Mouse (Mus musculus) kidney, embryonic 16.5 days (tissue): ENCODE data around the gene Snrpg. TPM values are rescaled to one million over a fixed set of nuclear protein-coding genes. Genes with fewer than 3 reads are reported as not detected.
"Not testable (repeated sequence)": the region's sequence is repeated elsewhere in the genome, so short reads cannot be mapped to it uniquely, and the experiment has no call there.

ENCODE experiments used
- ATAC-seq: fragments of 200-750 bp; cut with Nextera tagmentation; 2 replicates; pipeline ENCODE4 v1.8.0; 2017; ENCODE audit warnings: moderate TSS enrichment; ENCODE audit not compliant: low FRiP score, low TSS enrichment
- H3K27ac ChIP-seq: fragments of 300-500 bp; sonication (generic); 2 replicates; pipeline ENCODE4 v1.5.1; 2014; ENCODE audit warnings: low read length
- H3K27me3 ChIP-seq: fragments of 300-500 bp; sonication (generic); 2 replicates; pipeline ENCODE4 v1.6.1; 2014; ENCODE audit warnings: low read length, control low read depth, mixed read lengths; ENCODE audit not compliant: insufficient read depth
- H3K36me3 ChIP-seq: fragments of 300-500 bp; sonication (generic); 2 replicates; pipeline ENCODE4 v1.6.1; 2014; ENCODE audit warnings: low read length, control low read depth, mixed read lengths; ENCODE audit not compliant: insufficient read depth
- H3K4me1 ChIP-seq: fragments of 300-500 bp; sonication (generic); 2 replicates; pipeline ENCODE4 v1.6.1; 2014; ENCODE audit warnings: low read length, control low read depth, mixed read lengths; ENCODE audit not compliant: insufficient read depth
- H3K4me2 ChIP-seq: fragments of 300-500 bp; sonication (generic); replicated peaks from 2 replicates; pipeline ENCODE4 v1.6.1; 2014; ENCODE audit warnings: low read depth, low read length
- H3K4me3 ChIP-seq: fragments of 300-500 bp; sonication (generic); 2 replicates; pipeline ENCODE4 v1.5.1; 2014; ENCODE audit warnings: mild to moderate bottlenecking, low read length
- H3K9ac ChIP-seq: fragments of 300-500 bp; sonication (generic); replicated peaks from 2 replicates; pipeline ENCODE4 v1.6.1; 2014; ENCODE audit warnings: low read length
- H3K9me3 ChIP-seq: fragments of 300-500 bp; sonication (generic); 2 replicates; pipeline ENCODE4 v1.6.1; 2016; ENCODE audit warnings: low read length, control low read depth
- WGBS: fragments of 180-500 bp; shearing (Covaris S2); extraction: QIAGEN DNeasy Blood & Tissue Kit; methylation state at CpG from one replicate; pipeline ENCODE4 v1.1.7; 2014; 5-methylcytosine and 5-hydroxymethylcytosine counted together
- polyA plus RNA-seq: library from polyadenylated mRNA; unstranded; fragments of >200 nt; fragmentation: Nextera tagmentation; extraction: Ambion mirVana; gene quantifications from 2 replicates; pipeline ENCODE4 v1.2.1, GENCODE M21; 2015

The Snrpg gene
- polyA plus RNA-seq, 1 experiment from 2014 or later = 575 TPM

DNA sequence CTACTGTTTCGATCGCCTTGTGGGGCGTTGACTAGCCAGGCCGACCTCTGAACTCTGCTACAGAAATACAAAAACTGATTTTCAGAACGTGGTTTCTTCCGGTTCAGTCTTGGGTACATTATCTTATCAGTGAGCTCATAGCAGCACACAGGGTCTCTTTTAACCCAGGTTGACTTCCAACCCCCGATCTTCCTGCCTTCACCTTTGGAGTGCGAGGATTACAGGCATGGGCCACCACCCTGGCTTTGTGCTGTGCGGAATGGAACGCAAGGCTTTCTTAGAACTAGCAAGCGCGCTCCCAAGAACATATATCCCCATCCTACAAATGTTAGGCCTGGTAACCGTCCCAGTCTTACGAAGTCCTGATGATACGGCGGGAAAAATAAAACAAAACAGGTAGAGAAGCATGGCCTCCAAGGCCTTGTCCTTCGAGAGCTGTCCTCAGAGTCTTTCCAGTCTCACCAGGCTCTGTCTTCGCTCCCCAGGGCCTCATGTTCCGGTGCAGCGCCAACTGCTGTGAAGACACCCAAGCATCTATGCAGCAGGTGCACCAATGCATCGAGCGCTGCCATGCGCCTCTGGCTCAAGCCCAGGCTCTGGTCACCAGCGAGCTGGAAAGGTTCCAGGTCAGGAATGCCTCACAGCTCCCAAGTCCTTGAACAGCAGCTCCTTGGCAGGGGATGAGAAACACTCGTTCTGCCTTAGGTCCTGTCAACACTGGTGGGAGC, 4.8 kb upstream of the Snrpg start:
- Histone ChIP-seq H3K4me3 (peak overlapping the region; percentile 73), H3K9ac (peak overlapping the region; percentile 88), H3K27ac (peak overlapping the region; percentile 73), H3K9me3 (no peaks in the 10 kb centered on the region), H3K27me3 (no peaks in the 10 kb centered on the region), H3K4me1 (peaks cover 16% of the 10 kb centered on the region), H3K4me2 (peak overlapping the region; percentile 95), H3K36me3 (peaks cover 12% of the 10 kb centered on the region; the same call in 1 of the 2 replicates)
- no peak; the same call in 1 of the 2 replicates for ATAC-seq
- 39% methylated on average over 25 of the region's 25 CpGs for WGBS

DNA sequence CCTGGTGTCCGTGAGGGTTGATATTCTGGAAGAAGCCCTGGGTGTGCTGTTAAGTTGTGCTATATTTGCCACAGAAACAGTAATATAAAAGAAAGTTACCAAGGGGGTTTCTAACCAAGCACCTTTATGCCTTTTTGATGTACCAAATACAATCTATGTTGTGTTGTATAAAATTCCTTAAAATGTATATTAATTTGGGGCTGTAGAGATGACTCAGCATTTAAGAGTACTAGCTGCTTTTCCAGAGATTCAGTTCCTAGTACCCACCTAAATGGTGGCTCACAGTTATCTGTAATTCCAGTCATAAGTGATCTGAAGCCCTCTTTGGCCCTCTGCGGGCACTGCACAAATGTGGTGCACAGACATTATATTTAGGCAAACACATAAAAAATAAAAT, 4.3 kb upstream of the Snrpg start:
- H3K4me2 ChIP-seq = peak overlapping the region; percentile 95
- H3K9ac ChIP-seq = peak overlapping the region; percentile 88
- no peak overlapping the region for H3K27ac ChIP-seq

DNA sequence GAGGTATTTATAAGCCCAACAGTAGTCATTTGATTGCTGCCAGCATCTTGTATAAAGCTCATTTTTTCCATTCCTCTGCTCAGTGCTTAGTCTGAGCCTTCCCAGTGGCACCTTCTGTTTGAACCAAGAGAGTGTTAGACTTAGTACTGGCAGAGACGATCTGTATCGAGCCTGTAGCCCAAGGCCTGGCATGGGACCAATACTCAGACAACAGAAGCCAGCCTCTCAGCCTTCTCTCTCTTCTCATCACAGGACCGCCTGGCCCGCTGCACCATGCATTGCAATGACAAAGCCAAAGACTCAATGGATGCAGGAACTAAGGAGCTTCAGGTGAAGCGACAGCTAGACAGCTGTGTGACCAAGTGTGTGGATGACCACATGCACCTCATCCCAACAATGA, 2.6 kb upstream of the Snrpg start:
- Histone ChIP-seq H3K36me3 (peaks cover 12% of the 10 kb centered on the region; the same call in 1 of the 2 replicates), H3K27me3 (no peaks in the 10 kb centered on the region), H3K4me3 (no peak overlapping the region), H3K4me2 (no peak overlapping the region), H3K27ac (no peak overlapping the region), H3K9ac (no peak overlapping the region), H3K4me1 (peaks cover 29% of the 10 kb centered on the region), H3K9me3 (no peaks in the 10 kb centered on the region)
- ATAC-seq = no peak
- WGBS = 91% methylated on average over 5 of the region's 5 CpGs

More for the DNA sequence above, 4.3 kb upstream of the Snrpg start:
- H3K9me3 ChIP-seq = no peaks in the 10 kb centered on the region
- peaks cover 12% of the 10 kb centered on the region; the same call in 1 of the 2 replicates for H3K36me3 ChIP-seq
- WGBS = 63% methylated on average over 2 of the region's 2 CpGs
- no peaks in the 10 kb centered on the region for H3K27me3 ChIP-seq
- peak overlapping the region; percentile 73; the same call in 1 of the 2 replicates for H3K4me3 ChIP-seq
- no peak for ATAC-seq
- H3K4me1 ChIP-seq = peaks cover 16% of the 10 kb centered on the region

DNA sequence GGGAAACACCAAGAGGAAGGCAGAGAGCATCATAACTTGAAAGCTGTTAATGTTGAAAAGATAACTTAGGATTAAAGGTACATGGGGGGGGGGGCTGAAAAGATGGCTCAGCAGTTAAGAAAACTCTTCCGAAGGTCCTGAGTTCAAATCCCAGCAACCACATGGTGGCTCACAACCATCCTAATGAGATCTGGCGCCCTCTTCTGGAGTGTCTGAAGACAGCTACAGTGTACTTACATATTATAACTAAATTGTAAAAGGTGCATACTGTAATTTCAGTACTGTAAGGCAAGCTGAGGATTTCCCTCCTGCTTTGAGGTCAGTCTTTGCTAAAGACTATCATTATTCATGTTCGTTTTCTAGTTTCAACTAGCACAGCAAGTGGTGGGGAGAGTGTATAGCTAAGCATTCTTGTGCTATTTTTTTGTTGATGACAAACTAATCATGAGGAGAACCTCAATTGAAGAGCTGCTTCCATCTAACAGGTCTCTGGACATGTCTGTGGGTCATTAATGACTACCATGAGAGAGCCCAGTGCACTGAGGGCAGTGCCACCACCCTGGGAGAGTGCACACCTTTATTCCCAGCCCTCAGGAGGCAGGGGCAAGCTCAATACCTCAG, 901 bp upstream of the Snrpg start:
- 77% methylated on average over 3 of the region's 3 CpGs for WGBS
- Histone ChIP-seq H3K9ac (peak overlapping the region; percentile 82), H3K4me3 (peak overlapping the region; percentile 98), H3K27ac (peak overlapping the region; percentile 91), H3K4me1 (peaks cover 29% of the 10 kb centered on the region), H3K36me3 (peaks cover 15% of the 10 kb centered on the region; the same call in 1 of the 2 replicates), H3K4me2 (peak overlapping the region; percentile 96), H3K27me3 (no peaks in the 10 kb centered on the region), H3K9me3 (no peaks in the 10 kb centered on the region)
- ATAC-seq = no peak

DNA sequence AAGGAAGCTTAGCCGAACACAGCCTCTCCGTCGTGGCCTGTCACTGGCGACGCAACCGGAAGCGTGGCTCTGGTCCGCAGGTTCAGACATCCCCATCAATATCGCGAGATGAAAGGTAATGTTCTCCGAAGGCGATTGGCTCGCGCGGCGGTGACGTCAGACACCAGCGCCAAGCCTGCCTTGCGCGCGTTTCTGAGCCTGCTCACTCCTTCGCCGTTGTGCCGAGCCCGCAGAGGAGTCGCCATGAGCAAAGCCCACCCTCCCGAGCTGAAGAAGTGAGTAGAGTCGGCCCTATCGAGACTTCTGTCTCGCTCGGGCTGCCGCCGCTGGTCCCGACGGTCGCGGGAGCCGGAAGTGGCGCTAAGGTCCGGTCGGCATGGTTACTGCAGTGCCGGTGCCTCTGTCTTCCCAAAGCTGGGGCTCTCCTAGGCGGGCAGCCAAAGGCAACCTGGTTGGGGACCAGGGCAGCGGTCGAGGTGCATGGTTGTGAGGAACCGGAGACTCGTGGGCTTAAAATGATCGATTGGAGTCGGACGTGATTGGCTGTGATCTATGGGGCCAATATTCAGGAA, 322 bp downstream of the Snrpg start:
- H3K36me3 ChIP-seq = peaks cover 19% of the 10 kb centered on the region
- H3K4me2 ChIP-seq = peak overlapping the region; percentile 96
- peak overlapping the region; percentile 91 for H3K27ac ChIP-seq
- no peaks in the 10 kb centered on the region for H3K9me3 ChIP-seq
- peaks cover 25% of the 10 kb centered on the region for H3K4me1 ChIP-seq
- under 1% methylated on average over 50 of the region's 50 CpGs for WGBS
- peak; percentile 97 for ATAC-seq
- peak overlapping the region; percentile 98 for H3K4me3 ChIP-seq
- H3K9ac ChIP-seq = peak overlapping the region; percentile 84
- H3K27me3 ChIP-seq = no peaks in the 10 kb centered on the region

DNA sequence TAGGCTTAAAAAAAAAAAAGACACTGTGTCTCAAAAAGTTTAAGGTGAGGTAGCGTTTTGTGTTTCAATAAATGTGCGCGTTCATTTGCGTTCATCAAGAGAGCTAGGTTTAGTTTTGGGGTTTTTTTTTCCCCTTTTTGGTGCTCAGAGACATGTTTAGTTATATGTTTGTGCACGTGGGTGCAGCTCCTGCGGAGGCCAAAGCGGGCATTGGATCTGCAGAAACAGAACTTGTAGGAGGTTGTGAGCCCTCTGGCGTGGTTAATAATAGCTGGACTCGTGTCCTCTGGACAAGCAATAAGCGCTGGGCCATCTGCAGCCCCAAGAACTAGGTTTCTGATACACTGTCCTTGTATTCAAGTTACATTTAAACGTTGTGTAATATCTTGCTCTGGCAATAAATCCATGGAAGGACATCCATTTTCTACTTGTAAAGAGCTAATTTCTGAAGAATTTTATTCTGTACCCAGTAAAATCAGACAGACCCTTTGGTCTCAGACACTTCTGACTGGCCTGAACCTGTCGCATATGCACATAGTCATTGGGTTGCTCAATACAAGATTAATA, 929 bp downstream of the Snrpg start:
- H3K4me3 ChIP-seq = peak overlapping the region; percentile 98
- H3K36me3 ChIP-seq = peaks cover 23% of the 10 kb centered on the region
- peak overlapping the region; percentile 91; the same call in 1 of the 2 replicates for H3K27ac ChIP-seq
- no peaks in the 10 kb centered on the region for H3K9me3 ChIP-seq
- 3% methylated on average over 12 of the region's 12 CpGs for WGBS
- H3K9ac ChIP-seq = peak overlapping the region; percentile 84
- H3K27me3 ChIP-seq = no peaks in the 10 kb centered on the region
- ATAC-seq = no peak
- peaks cover 21% of the 10 kb centered on the region for H3K4me1 ChIP-seq
- H3K4me2 ChIP-seq = peak overlapping the region; percentile 96

DNA sequence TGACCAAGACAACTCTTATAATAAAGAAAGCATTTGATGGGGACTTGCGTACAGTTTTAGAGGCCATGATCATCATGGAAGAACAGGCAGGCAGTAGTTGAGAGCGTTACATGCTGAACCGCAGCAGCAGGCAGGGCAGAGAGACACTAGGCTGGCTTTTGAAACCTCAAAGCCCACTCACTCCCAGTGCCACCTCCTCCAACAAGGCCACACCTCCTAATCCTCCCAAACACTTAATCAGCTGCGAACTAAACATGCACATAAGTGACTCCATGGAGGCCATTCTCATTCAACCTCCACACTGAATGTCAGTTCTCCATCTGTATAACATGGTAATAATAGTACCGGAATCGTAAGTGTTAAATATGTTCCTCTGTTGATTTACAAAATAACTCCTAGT, 2.5 kb downstream of the Snrpg start:
- H3K9me3 ChIP-seq = no peaks in the 10 kb centered on the region
- H3K27me3 ChIP-seq = no peaks in the 10 kb centered on the region
- 93% methylated on average over 6 of the region's 6 CpGs for WGBS
- no peak overlapping the region for H3K9ac ChIP-seq
- peaks cover 21% of the 10 kb centered on the region for H3K4me1 ChIP-seq
- ATAC-seq = no peak
- H3K27ac ChIP-seq = no peak overlapping the region
- no peak overlapping the region for H3K4me2 ChIP-seq
- H3K36me3 ChIP-seq = peaks cover 35% of the 10 kb centered on the region
- H3K4me3 ChIP-seq = no peak overlapping the region

DNA sequence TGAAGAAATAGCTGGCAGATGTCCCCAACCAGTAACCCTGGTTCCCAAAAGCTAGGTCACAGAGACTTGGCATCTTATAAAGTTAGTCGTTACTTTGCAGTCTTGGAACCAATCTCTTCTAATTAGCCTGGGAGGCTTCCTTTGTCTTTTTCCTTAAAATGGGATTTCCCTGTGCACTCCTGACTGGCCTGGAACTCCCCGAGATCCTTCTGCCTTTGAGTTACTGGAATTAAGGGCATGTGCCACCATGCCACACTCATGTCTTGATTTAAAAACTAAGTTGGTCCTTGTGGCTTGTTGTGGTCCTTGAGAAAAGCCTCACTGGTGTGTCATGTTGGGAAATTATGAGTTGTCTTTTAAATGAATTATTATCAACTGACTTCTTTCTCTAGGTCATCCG, 7.2 kb downstream of the Snrpg start:
- no peak for ATAC-seq
- Histone ChIP-seq H3K4me2 (no peak overlapping the region), H3K27me3 (no peaks in the 10 kb centered on the region), H3K27ac (no peak overlapping the region), H3K9ac (no peak overlapping the region), H3K4me1 (no peaks in the 10 kb centered on the region), H3K36me3 (peaks cover 34% of the 10 kb centered on the region), H3K4me3 (no peak overlapping the region), H3K9me3 (no peaks in the 10 kb centered on the region)
- 86% methylated on average over 3 of the region's 3 CpGs for whole genome bisulfite sequencing

DNA sequence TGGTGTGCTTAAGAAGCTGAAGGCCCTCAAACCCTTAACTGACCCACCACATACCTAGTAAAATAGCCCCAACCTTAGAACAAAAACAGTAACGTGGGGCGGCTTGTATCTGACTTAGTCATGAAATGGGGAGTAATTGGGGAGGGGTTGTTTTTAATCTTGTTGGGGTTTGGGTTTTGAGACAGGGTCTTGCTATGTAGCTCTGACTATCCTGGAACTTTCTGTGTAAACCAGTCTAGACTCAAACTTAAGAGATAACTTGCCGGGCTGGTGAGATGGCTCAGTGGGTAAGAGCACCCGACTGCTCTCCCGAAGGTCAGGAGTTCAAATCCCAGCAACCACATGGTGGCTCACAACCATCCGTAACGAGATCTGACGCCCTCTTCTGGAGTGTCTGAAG, 9.0 kb downstream of the Snrpg start:
- not testable (repeated sequence) for H3K4me2 ChIP-seq, H3K4me1 ChIP-seq, ATAC-seq, H3K9me3 ChIP-seq, H3K9ac ChIP-seq, H3K27me3 ChIP-seq, H3K27ac ChIP-seq, H3K4me3 ChIP-seq
- H3K36me3 ChIP-seq = peaks cover 31% of the 10 kb centered on the region
- WGBS = 79% methylated on average over 6 of the region's 8 CpGs
